Mouse (Mus musculus) CD4-positive, CD25-positive, alpha-beta regulatory T cell, adult 2 months (primary cell): ENCODE results near the gene Brsk2.
A peak's percentile ranks its signal among the peaks of the same experiment; 100 is the strongest.

Source experiments
- DNase-seq: peaks from one replicate; pipeline ENCODE4 v3.0.0-alpha.2; 2012; ENCODE audit warnings: low read depth, low spot score

The Brsk2 gene

GRCm38 (mm10) chr7:142030073-142030472 is 80.5 kb downstream of the Brsk2 start:
- no peak for DNase-seq

GRCm38 (mm10) chr7:142034198-142034597 is 84.6 kb downstream of the Brsk2 start:
- no peak for DNase-seq

GRCm38 (mm10) chr7:142035048-142035811 is 85.7 kb downstream of the Brsk2 start:
- DNase-seq, result no peak

GRCm38 (mm10) chr7:142037553-142038170 is 88.1 kb downstream of the Brsk2 start:
- DNase-seq, result peak; percentile 70

DNA sequence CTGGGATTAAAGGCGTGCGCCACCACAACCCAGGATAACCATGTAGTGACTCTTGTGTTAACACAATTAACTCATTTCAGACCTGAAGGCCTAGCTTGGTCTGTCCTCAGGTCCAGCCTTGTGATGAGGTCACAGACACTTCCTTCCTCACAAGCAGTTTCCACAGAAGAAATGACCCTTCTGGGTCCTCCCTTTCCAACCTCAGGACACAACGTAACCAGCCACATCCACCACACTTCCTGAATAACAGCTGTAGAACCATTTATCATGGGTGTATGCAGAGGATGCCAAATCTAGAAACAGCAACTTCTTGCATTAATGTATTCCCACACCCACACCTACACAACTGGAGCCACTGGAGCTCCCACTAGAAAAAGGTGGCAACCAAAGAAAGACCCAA is 91.2 kb downstream of the Brsk2 start:
- DNase-seq, result no peak

- DNase-seq, result no peak
These were observed 95.8 kb downstream of the Brsk2 start for GRCm38 (mm10) chr7:142045344-142045743.

DNA sequence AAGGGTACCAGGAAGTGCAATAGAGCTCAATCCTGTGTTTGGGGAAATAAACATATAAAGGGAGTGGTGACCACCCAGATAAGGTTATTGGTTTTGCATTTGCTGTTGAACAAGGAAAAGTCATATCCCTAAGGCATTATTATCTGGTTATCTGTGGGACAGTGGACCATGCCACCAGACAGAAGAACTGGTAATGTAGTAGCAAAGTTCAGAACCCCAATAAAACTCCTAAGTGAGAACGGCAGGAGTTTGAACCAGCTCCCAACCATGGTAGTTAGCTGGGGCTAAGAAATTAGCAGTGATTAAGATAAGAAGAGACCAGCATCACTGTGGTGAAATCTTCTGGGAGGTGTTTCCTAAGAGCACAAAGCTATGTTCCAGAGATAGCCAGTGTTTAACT is 96.4 kb downstream of the Brsk2 start:
- DNase-seq, result no peak

GRCm38 (mm10) chr7:142050536-142050935 is 101.0 kb downstream of the Brsk2 start:
- DNase-seq, result no peak
